Mouse (Mus musculus) C2C12 (cell line): Measurements from ENCODE around the gene Samd14.

Source experiments
- CEBPB ChIP-seq: IDR thresholded peaks from one replicate; pipeline ENCODE4 v1.6.1; 2011; ENCODE audit warnings: low read depth, mild to moderate bottlenecking, control low read depth, moderate library complexity
- CTCF ChIP-seq: IDR thresholded peaks from one replicate; pipeline ENCODE4 v1.5.1; 2011; ENCODE audit not compliant: control insufficient read depth, insufficient read depth, insufficient read length
- FOSL1 ChIP-seq: IDR thresholded peaks from one replicate; pipeline ENCODE4 v1.8.0; 2011; ENCODE audit warnings: mild to moderate bottlenecking, low read length; ENCODE audit not compliant: poor library complexity, insufficient read depth, severe bottlenecking
- MAX ChIP-seq: IDR thresholded peaks from one replicate; pipeline ENCODE4 v1.6.1; 2011; ENCODE audit warnings: mild to moderate bottlenecking, control low read depth
- MYOD1 ChIP-seq: IDR thresholded peaks from one replicate; pipeline ENCODE4 v1.6.1; 2011; ENCODE audit warnings: low read depth; ENCODE audit not compliant: control insufficient read depth, insufficient read length
- MYOG ChIP-seq: IDR thresholded peaks from one replicate; pipeline ENCODE4 v1.6.1; 2011; ENCODE audit not compliant: control insufficient read depth, insufficient read length; ENCODE audit errors: extremely low read depth
- USF1 ChIP-seq: IDR thresholded peaks from one replicate; pipeline ENCODE4 v1.6.1; 2011; ENCODE audit warnings: low read depth, mild to moderate bottlenecking, control low read depth, moderate library complexity

DNA sequence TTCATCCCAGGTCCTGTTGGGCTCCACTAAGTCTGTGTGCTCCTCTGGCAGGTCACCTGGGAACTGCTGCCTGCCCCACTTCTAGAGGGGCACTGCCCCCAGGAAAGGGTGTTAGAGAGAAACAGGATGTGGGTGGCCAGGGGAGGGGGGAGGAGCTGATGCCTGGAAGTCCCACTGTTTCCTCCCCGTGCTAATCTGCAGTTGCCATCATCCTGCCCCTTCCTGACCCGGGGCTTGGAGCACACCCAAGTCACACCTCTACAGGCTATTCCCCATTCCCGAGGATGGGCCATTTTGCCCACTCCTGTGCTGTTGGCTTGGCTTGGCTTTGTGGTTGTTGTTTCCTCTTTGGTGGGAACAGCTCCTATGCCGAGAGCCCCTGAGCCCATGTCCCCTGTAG lies 9.1 kb upstream of the Samd14 start:
- TF ChIP-seq CEBPB: no peak
- TF ChIP-seq CTCF: no peak
- TF ChIP-seq MAX: no peak
- TF ChIP-seq USF1: no peak
- TF ChIP-seq MYOG: no peak
- no peak for TF ChIP-seq MYOD1
- TF ChIP-seq FOSL1: no peak
